Mouse (Mus musculus): ENCODE measurements around the gene Mapk8ip1. TPM values are rescaled to one million over a fixed set of nuclear protein-coding genes. Genes with fewer than 3 reads are reported as not detected.
"Not testable (repeated sequence)": the region's sequence is repeated elsewhere in the genome, so short reads cannot be mapped to it uniquely, and the experiment has no call there.

Mapk8ip1 gene
- total RNA-seq, 2 experiments from 2014 or later: not detected

- no peak for ATAC-seq (replicated peaks; ENCODE audit: low FRiP score, poor library complexity, severe bottlenecking)
These were observed 26.8 kb upstream of the Mapk8ip1 start for GRCm38 (mm10) chr2:92427882-92428281.

DNA sequence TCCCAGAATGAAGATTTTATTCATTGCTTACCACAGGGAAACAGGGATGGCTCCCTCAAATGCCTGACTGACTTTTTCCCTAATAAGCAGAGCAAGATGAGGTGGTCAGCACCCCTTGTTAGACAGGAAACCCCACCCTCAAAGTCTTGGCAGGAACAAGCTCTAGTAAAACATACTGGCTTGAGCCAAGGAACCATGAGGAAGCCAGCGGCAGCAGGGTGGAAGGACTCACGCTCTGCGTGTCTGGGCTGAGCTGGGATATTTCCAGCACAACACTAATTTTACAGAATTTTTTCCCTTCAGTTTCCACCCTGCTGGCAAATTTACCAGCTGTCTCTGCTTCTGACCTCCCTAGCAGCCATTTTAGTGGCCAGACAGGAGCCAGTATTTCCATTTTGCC is 25.4 kb upstream of the Mapk8ip1 start:
- ATAC-seq (replicated peaks; ENCODE audit: low FRiP score, poor library complexity, severe bottlenecking): no peak

GRCm38 (mm10) chr2:92425366-92425765 is 24.3 kb upstream of the Mapk8ip1 start:
- ATAC-seq (replicated peaks; ENCODE audit: low FRiP score, poor library complexity, severe bottlenecking): no peak

- ATAC-seq (replicated peaks; ENCODE audit: low FRiP score, poor library complexity, severe bottlenecking): no peak
These were observed 23.6 kb upstream of the Mapk8ip1 start for GRCm38 (mm10) chr2:92424462-92425308.

- ATAC-seq (replicated peaks; ENCODE audit: low FRiP score, poor library complexity, severe bottlenecking): no peak
These were observed 22.8 kb upstream of the Mapk8ip1 start for GRCm38 (mm10) chr2:92423702-92424461.

DNA sequence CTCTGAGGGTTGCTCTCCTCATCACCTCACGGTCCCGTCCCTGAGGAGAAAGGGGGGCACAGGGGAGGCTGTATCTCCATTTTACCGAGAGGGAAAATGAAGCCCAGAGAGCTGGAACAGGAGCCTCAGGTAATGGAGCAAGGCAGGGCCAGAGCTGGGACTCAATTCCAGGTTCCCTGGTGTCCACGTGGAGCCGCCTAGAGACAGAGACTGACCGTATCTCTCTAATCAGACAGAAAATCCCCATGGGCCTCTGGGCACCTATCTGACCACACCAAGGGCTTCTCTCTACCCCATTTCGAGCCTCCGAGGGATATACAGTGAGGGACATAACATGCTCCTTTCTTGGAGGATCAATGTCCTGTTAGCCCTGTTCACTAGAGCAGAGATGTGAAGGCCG is 22.1 kb upstream of the Mapk8ip1 start:
- ATAC-seq (replicated peaks; ENCODE audit: low FRiP score, poor library complexity, severe bottlenecking): no peak

GRCm38 (mm10) chr2:92422388-92423135 is 21.5 kb upstream of the Mapk8ip1 start:
- no peak for ATAC-seq (replicated peaks; ENCODE audit: low FRiP score, poor library complexity, severe bottlenecking)

DNA sequence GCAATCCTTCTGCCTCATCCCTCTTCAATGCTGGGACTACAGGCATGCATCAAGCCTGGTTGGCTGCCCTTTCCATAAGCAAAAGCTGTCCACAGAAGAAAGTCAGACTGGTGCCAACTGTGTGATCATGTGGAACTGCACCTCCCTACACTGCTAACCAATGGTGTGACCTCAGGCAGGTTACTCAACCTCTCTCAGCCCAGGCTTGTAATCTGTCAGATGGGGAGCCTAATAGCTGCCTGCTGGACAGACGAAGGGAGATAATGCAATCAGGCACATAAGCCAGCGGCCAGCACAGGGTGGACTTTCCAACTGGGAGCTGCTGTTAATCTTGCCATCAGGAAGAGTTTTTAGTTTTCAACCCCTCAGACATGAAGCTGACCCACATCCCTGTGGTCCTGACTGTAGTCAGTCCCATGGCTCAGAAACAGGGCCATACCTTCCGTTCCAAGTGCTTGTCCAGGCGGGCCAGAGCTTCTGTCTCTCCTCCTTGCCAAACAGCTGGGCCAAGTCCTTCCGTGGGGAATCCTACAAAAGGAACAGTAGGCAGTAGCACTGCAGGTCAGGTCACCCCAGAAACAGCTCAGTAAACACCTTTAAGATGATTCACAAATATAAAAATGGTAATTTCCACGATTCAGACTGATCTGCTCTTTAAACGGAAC is 20.8 kb upstream of the Mapk8ip1 start:
- no peak for ATAC-seq (replicated peaks; ENCODE audit: low FRiP score, poor library complexity, severe bottlenecking)

- ATAC-seq (replicated peaks; ENCODE audit: low FRiP score, poor library complexity, severe bottlenecking): no peak
These were observed 10.6 kb upstream of the Mapk8ip1 start for GRCm38 (mm10) chr2:92411705-92412104.

DNA sequence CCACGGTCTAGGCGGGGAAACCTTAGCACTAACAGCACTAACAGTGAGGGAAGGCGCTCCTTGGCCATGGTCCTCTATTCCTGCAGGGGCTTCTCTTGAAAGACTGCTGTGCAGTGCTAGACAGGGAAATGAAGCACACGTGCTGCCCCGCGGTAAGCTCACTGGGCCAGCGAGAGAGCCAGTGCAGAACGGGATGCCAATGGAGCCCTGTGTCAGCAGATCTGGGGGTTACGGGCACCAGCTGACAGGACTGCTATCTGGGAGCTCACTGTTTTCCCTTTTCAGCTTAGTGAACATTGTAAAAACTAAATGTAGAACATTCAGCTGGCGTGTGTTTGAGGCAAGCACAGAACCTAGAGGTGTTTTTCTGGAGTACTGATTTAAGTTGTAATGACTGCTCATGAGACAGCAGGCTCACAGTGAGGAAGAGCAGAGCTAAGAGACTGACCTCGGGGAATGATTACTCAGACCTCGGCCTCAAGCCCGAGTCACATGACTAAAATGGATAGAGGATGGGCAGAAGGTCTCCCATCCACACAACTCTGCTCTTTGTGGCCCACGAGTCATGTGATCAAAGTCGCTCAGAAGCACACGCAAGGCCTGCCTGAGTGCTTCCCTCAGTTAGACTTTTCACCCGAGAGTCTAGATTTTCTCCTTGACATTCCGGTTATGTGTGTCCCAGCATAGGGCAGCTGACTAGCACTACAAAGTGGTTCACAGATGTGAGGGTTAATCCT is 7.4 kb upstream of the Mapk8ip1 start:
- no peak for ATAC-seq (replicated peaks; ENCODE audit: low FRiP score, poor library complexity, severe bottlenecking)

DNA sequence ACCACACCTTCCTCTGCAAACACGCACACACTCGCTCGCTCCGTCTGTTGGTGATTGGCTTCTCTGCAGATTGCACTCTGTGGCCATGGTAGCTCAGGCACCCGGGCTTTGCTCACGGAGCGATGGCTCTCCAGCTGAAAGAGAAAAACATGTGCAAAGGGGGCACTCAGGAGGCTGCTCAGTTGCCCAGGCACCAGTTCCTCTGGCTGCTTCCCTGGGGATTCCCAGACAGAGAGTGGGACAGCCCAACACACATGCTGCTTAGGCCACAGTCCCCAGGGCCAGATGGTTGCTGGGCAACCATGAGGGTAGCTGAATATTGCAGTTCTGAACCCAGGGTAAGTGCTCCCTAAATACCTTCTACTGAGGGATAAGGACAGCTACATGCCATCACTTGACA is 4.6 kb upstream of the Mapk8ip1 start:
- no peak for ATAC-seq (replicated peaks; ENCODE audit: low FRiP score, poor library complexity, severe bottlenecking)

GRCm38 (mm10) chr2:92404737-92405136 is 3.7 kb upstream of the Mapk8ip1 start:
- ATAC-seq (replicated peaks; ENCODE audit: low FRiP score, poor library complexity, severe bottlenecking): no peak

DNA sequence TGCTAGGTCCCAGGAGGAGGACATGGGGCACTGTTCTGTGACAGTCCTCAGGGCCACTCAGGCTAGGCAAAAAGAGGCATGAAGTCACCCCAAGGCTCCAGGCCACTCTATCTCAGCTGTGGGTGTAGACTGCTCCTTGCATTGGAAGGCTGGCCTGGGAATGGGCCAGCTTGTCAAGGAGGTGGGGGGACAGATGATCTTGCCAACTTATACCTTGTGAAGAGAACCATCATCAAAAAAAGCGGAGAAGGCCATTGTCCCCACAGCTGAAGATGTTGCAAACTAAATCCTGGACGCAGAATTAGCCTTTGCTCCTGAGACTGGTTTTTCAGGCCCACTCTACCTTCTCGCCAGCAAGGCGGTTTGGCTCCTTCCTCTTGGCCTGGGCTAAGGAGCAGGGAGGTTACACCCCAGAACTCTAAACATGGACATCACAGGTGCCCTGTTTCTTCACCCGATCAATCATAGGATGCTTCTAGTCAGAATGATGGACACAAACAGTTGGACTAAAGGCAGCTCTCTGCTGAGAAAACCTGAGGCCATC is 2.8 kb upstream of the Mapk8ip1 start:
- ATAC-seq (replicated peaks; ENCODE audit: low FRiP score, poor library complexity, severe bottlenecking): no peak

GRCm38 (mm10) chr2:92402591-92403326 is 1.7 kb upstream of the Mapk8ip1 start:
- no peak for ATAC-seq (replicated peaks; ENCODE audit: low FRiP score, poor library complexity, severe bottlenecking)

GRCm38 (mm10) chr2:92400682-92401081 is 381 bp downstream of the Mapk8ip1 start:
- ATAC-seq (replicated peaks; ENCODE audit: low FRiP score, poor library complexity, severe bottlenecking): no peak

DNA sequence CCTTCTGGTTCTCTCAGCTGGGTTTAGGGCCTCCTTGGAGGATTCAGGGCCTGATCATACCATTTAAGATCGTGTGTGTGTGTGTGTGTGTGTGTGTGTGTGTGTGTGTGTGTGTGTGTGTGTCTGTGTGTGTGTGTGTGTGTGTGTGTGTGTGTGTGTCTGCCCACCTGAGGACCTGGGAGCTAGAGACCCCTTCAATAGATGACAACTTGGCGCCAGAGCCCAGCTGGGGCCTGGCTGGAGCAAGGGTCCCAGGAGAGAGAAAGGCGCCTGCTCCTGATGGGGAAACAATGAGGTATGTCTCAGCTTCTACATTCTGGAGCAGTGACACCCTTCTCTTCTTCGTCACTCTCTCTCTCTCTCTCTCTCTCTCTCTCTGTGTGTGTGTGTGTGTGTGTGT is 1.2 kb downstream of the Mapk8ip1 start:
- not testable (repeated sequence) for ATAC-seq (replicated peaks; ENCODE audit: low FRiP score, poor library complexity, severe bottlenecking)

GRCm38 (mm10) chr2:92397436-92397835 is 3.6 kb downstream of the Mapk8ip1 start:
- ATAC-seq (replicated peaks; ENCODE audit: low FRiP score, poor library complexity, severe bottlenecking): no peak

GRCm38 (mm10) chr2:92395535-92395934 is 5.5 kb downstream of the Mapk8ip1 start:
- no peak for ATAC-seq (replicated peaks; ENCODE audit: low FRiP score, poor library complexity, severe bottlenecking)
